Mouse (Mus musculus) neutrophil, adult 65 days (primary cell): ENCODE results near the gene 2610028H24Rik. TPM values are rescaled to one million over a fixed set of nuclear protein-coding genes. Genes with fewer than 3 reads are reported as not detected.

ENCODE experiments used
- total RNA-seq: library from RNA; stranded (reverse); gene quantifications from 2 replicates; pipeline ENCODE4 v1.2.4, GENCODE M21; 2023

The 2610028H24Rik gene
- total RNA-seq: not detected in 2 replicates

DNA sequence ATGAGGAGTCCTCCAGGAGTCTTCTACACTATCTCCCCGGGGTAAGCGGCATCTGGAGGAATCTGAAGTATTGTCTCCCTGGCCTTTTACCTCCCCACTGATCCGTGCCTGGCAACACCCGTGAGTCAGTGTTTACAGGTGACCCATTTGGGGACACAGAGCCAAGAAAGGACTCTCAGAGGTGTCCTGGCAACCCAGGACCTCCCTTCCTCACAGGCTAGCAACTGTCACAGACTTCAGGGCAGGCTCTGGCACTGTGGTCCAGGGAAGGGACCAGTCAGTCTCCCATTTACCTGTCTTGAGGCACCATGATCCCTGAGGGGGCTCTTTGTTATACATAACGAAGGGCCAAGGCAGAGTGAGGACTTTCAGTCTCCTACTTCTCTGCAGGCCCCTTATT is at the start of gene 2610028H24Rik:
TSS of gene 2610028H24Rik (plus strand) at position 231 of the 400 bp plus-strand sequence.

DNA sequence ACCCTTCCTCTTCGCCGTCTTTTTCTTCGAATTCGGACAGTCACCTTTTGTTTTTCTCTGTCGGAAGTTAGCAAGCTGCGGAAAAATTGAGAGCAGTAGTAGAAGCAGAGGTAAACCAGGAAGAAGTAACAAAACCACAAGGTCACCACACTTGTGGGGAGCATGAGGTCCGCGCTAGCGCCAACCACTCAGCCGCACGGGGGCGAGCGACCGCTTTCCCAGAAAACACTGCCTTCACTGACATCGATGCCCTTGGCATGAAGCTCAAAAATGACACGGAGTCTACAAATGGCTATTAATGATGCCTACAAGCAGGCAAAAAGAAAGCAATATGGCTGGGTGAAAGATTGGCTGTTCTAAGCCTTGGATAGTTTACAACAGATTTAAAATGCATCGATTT is 8.6 kb upstream of the 2610028H24Rik start, which contains the start of gene AC141477.1:
TSS of gene AC141477.1 (minus strand) at position 164 of the 400 bp plus-strand sequence.

DNA sequence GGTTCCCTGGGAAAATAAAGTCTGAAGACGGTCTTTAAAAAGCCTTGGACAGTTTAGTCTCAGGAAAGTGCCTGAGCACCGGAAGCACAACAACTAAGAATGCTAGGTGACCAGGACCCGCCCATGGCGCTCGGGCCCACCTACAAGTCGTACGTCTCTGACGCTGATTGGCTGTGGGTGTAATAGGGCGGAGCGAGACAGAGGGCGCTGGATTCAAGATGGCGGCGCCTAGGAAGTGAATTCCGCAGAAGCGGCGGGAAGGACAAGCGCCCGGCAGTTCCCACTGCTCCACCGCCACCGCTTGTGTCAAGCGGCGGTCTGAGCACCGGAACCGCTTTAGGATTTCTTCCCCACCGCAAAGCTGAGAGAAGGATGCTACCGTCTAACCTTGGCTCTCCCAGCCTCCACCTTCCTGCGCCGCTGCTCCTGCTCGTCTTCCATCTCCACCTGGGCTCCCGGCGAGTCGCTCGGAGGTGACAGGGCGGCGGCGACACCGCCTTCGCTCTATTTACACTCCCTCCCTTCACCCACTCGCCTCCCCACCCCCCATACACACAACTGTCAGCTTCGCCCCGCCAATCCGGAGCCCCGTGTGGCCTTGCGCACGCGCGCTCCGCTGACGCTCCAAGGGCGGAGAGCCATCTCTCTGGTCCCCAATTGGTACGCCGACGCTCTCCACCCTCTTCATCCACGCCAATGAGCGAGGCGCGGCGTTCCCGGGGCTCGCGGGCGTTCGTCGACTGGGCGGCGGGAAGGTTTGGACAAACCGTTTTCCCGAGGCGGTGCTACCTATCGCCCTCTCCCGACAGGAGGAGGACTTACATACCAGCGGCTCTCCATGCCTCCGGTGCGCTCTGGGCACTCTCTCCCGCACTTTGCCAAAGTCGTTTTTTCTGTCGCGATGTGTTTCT is 6.4 kb upstream of the 2610028H24Rik start, which contains the start of gene Pcnt:
TSS of gene Pcnt (minus strand) at position 609 of the 911 bp plus-strand sequence.

DNA sequence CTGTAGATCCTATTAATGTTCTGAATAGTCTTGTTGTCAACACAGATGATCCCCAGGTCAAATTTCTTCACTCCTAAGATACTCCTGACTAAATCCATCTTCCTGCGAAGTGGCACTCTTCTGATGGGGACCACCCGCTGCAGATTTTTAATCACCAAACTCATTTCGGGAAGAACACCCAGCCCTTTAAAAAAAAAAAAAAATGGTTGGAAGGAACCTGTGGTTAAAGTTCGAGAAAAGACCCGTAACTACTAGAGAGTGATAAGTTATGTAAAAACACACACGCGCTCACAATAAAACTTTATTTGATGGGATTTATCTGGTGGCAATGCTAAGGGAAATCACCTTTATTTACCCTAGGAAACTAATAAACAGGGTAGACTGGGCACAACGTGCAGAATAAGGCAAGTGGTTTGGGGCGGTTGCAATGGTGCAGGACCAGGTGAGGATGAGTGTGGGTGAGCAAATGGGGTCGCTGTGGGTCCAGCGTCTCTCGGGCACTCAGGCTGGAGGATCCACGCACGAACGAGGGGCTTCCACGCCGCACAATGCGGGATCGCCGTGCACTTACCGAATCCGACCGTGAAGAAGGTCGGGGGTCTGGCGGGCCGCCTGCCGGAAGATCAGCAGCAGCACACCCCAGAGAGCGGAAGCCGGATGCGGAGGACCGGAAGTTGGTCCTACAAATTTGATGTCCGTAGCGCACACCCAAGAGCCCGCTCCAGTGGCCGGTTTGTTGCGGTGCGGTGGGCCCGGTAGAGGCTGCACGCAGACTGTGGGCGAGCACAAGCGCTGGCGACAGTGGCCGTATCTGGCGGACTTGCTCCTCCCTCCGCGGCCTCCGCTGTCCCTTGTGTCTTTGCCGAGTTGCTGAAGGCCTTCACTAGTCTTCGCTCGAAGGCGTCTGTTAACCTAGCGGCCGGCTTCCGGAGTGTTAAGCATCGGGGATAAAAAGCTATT is 19.6 kb downstream of the 2610028H24Rik start, which contains the start of the genes Mcm3ap and Ybey:
TSS of gene Mcm3ap (plus strand) at position 725 of the 960 bp plus-strand sequence.
TSS of gene Ybey (minus strand) at position 912 of the 960 bp plus-strand sequence.

Other genes with a start within 250 kb of the 2610028H24Rik start
- gene Prmt2, start 211.2 kb upstream of the 2610028H24Rik start, total RNA-seq: 0.68 and 1.0 TPM in 2 replicates
- gene S100b, start 195.2 kb upstream of the 2610028H24Rik start, total RNA-seq: not detected in 2 replicates
- gene Dip2a, start 103.8 kb upstream of the 2610028H24Rik start, total RNA-seq: 4.2 and 7.2 TPM in 2 replicates
- 5.5 and 8.8 TPM in 2 replicates for gene AC141477.1, start 8.6 kb upstream of the 2610028H24Rik start, total RNA-seq
- gene Pcnt, start 6.3 kb upstream of the 2610028H24Rik start, total RNA-seq: 33.0 and 45.0 TPM in 2 replicates
- 45.9 and 55.5 TPM in 2 replicates for gene Mcm3ap, start 19.8 kb downstream of the 2610028H24Rik start, total RNA-seq
- 0.69 and 1.3 TPM in 2 replicates for gene Ybey, start 20.0 kb downstream of the 2610028H24Rik start, total RNA-seq
- gene Lss, start 82.5 kb downstream of the 2610028H24Rik start, total RNA-seq: 2.6 and 4.9 TPM in 2 replicates
- gene Spatc1l, start 113.2 kb downstream of the 2610028H24Rik start, total RNA-seq: not detected in 2 replicates
- not detected in 2 replicates for gene Ftcd, start 126.6 kb downstream of the 2610028H24Rik start, total RNA-seq
- 0.09 and 0.22 TPM in 2 replicates for gene Col6a2, start 174.5 kb downstream of the 2610028H24Rik start, total RNA-seq